Mouse (Mus musculus) testis, adult 2 months (tissue): ENCODE measurements around the gene Gm2000.

Experiments
- CTCF ChIP-seq: fragments of 200-500 bp; IDR thresholded peaks from 2 replicates; pipeline ENCODE4 v1.5.1; 2012; ENCODE audit warnings: low read depth, mild to moderate bottlenecking, inconsistent platforms, low read length, moderate library complexity; ENCODE audit not compliant: control insufficient read depth, insufficient read depth, insufficient replicate concordance
- POLR2A ChIP-seq: fragments of 200-500 bp; IDR thresholded peaks from 2 replicates; pipeline ENCODE4 v1.6.1; 2012; ENCODE audit warnings: low read depth, mild to moderate bottlenecking, inconsistent platforms, low read length, moderate library complexity; ENCODE audit not compliant: control insufficient read depth

- TF ChIP-seq CTCF (no peak), POLR2A (no peak)
Observed at GRCm38 (mm10) chr1:156408004-156408403, 42.2 kb downstream of the Gm2000 start.
